Mouse (Mus musculus) intestine, embryonic 14.5 days (tissue): ENCODE results near the gene Trp73. TPM values are rescaled to one million over a fixed set of nuclear protein-coding genes. Genes with fewer than 3 reads are reported as not detected.

Experiments
- ATAC-seq: fragments of 200-750 bp; cut with Nextera tagmentation; replicated peaks from 2 replicates; pipeline ENCODE4 v1.8.0; 2017; ENCODE audit warnings: low read depth, moderate number of reproducible peaks, moderate TSS enrichment, moderate library complexity; ENCODE audit not compliant: low FRiP score, low TSS enrichment
- DNase-seq: peaks from one replicate; pipeline ENCODE4 v3.0.0-alpha.2; 2018; ENCODE audit warnings: low spot score
- H3K27ac ChIP-seq: fragments of 300-500 bp; sonication (generic); 2 replicates; pipeline ENCODE4 v1.5.1; 2014; ENCODE audit warnings: low read depth, mild to moderate bottlenecking, control low read depth
- H3K27me3 ChIP-seq: fragments of 300-500 bp; sonication (generic); replicated peaks from 2 replicates; pipeline ENCODE4 v1.6.1; 2014; ENCODE audit warnings: low read length, control low read depth; ENCODE audit not compliant: control insufficient read depth, insufficient read depth
- H3K36me3 ChIP-seq: fragments of 300-500 bp; sonication (generic); 2 replicates; pipeline ENCODE4 v1.6.1; 2014; ENCODE audit warnings: low read length, control low read depth; ENCODE audit not compliant: control insufficient read depth, insufficient read depth
- H3K4me1 ChIP-seq: fragments of 300-500 bp; sonication (generic); replicated peaks from 2 replicates; pipeline ENCODE4 v1.6.1; 2014; ENCODE audit warnings: low read length, control low read depth, mixed read lengths; ENCODE audit not compliant: control insufficient read depth, insufficient read depth
- H3K4me2 ChIP-seq: fragments of 300-500 bp; sonication (generic); 2 replicates; pipeline ENCODE4 v1.6.1; 2014; ENCODE audit warnings: low read length
- H3K4me3 ChIP-seq: fragments of 300-500 bp; sonication (generic); 2 replicates; pipeline ENCODE4 v1.5.1; 2014; ENCODE audit warnings: low read depth, low read length, control low read depth, mixed read lengths
- H3K9ac ChIP-seq: fragments of 300-500 bp; sonication (generic); 2 replicates; pipeline ENCODE4 v1.6.1; 2014; ENCODE audit warnings: mild to moderate bottlenecking, low read length
- H3K9me3 ChIP-seq: fragments of 300-500 bp; sonication (generic); 2 replicates; pipeline ENCODE4 v1.6.1; 2016; ENCODE audit warnings: low read length, control low read depth; ENCODE audit not compliant: control insufficient read depth
- WGBS: fragments of 180-500 bp; shearing (Covaris S2); extraction: QIAGEN DNeasy Blood & Tissue Kit; methylation state at CpG from one replicate; pipeline ENCODE4 v1.1.7; 2014; 5-methylcytosine and 5-hydroxymethylcytosine counted together
- polyA plus RNA-seq: library from polyadenylated mRNA; unstranded; fragments of >200 nt; fragmentation: Nextera tagmentation; extraction: Ambion mirVana; gene quantifications from 2 replicates; pipeline ENCODE4 v1.2.1, GENCODE M21; 2014

Trp73 gene
- polyA plus RNA-seq, 1 experiment from 2014 or later, result 0.20 TPM

DNA sequence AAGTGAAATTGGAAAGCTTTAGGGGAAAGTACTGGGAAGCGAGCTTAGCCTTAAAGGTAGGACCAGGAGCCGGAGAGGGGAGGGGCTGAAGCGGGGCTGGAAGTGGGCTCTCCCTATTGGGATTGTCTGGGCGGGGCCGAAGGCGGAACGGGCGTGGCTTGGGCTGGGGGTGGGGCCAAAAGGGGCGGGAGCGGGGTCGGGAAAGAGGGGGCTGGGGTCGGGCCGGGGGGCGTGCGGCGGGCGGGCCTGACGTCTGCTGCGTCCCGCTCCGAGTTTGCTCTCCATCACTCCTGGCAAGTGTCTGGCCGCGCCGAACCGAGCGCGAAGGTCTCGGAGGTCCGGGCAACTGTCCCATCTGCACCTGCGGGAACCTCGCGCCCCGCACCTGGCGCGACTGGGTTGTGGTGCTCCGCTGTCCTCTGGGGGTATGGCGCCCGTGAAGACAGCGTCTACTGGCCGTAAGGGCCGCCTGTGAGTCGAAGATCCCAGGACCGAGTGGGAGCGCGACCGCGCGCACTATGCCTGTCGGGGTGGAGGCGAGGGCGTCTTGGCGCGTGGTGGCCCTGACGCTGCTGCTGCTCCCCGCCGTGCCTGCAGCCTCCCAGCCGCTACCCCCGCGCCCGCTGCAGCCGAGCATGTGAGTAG is 30.6 kb upstream of the Trp73 start, which contains the start of gene Megf6:
Megf6 (plus strand) TSS at position 225 of the 645 bp plus-strand sequence.
- Histone ChIP-seq H3K9ac (peak within 1 kb of the TSS; percentile 5), H3K4me2 (peak within 1 kb of the TSS; percentile 97), H3K27ac (no peak within 1 kb of the TSS), H3K27me3 (peaks cover 52% of the 10 kb centered on the region), H3K9me3 (0 out of 2 replicates have a peak, but pooled peaks cover 2% of the 10 kb centered on the region), H3K36me3 (no peaks in the 10 kb centered on the region), H3K4me3 (peak within 1 kb of the TSS; percentile 53), H3K4me1 (peaks cover 6% of the 10 kb centered on the region; the same call in 1 of the 2 replicates)
- 0% methylated on average over 51 of the region's 61 CpGs for WGBS
- ATAC-seq (peak; percentile 79), DNase-seq (peak; percentile 80)

DNA sequence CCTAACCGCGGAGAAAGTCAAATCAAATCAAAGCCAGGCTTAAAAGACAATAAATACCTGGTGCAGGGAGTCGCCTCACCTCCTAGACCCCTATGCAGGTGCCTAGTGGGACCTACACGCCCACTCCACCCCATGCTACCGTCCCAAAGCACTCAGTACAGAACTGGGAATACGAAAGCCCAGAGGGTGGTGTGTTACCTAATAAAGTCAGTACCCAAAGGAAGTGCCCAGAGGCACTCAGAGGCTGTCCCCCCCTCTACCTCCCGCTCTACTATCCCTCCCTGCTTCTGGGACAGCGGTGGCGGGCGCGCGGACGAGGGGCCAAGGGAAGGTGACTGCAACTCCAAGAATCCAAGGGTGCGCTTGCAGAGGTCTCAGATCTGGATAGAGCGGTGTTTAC is 30.0 kb upstream of the Trp73 start:
- H3K9ac ChIP-seq, result no peak overlapping the region
- H3K4me3 ChIP-seq, result peak overlapping the region; percentile 53
- WGBS, result 4% methylated on average over 15 of the region's 15 CpGs
- peaks cover 52% of the 10 kb centered on the region for H3K27me3 ChIP-seq
- H3K4me2 ChIP-seq, result peak overlapping the region; percentile 97
- H3K36me3 ChIP-seq, result no peaks in the 10 kb centered on the region
- DNase-seq, result peak; percentile 56
- ATAC-seq, result peak; percentile 16; the same call in 1 of the 2 replicates
- peaks cover 6% of the 10 kb centered on the region; the same call in 1 of the 2 replicates for H3K4me1 ChIP-seq
- H3K9me3 ChIP-seq, result 0 out of 2 replicates have a peak, but pooled peaks cover 2% of the 10 kb centered on the region
- no peak overlapping the region for H3K27ac ChIP-seq

DNA sequence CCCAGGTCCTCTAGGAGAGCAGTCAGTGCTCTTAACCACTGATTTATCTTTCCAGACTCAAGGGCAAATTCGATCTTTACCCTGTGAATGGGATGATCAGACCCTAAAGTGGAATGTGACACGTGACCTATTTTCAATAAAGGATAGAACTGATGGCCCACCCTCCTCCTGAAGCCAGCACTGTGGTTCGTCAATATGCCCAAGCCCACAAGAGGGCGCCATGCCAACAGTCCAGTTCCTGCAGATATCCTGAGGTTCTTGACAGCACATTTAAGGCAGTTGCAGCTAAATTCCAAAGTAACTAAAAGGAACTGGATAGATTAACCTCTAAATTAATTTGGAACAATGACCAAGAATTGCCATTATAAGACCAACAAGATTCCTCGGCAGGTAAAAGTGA is 27.0 kb upstream of the Trp73 start:
- WGBS, result 22% methylated on average over 5 of the region's 5 CpGs
- peaks cover 6% of the 10 kb centered on the region; the same call in 1 of the 2 replicates for H3K4me1 ChIP-seq
- no peak overlapping the region for H3K9ac ChIP-seq
- H3K27ac ChIP-seq, result no peak overlapping the region
- no peak overlapping the region for H3K4me2 ChIP-seq
- ATAC-seq (no peak), DNase-seq (peak; percentile 79)
- no peaks in the 10 kb centered on the region for H3K36me3 ChIP-seq
- H3K27me3 ChIP-seq, result peaks cover 38% of the 10 kb centered on the region
- no peak overlapping the region for H3K4me3 ChIP-seq
- 0 out of 2 replicates have a peak, but pooled peaks cover 2% of the 10 kb centered on the region for H3K9me3 ChIP-seq

DNA sequence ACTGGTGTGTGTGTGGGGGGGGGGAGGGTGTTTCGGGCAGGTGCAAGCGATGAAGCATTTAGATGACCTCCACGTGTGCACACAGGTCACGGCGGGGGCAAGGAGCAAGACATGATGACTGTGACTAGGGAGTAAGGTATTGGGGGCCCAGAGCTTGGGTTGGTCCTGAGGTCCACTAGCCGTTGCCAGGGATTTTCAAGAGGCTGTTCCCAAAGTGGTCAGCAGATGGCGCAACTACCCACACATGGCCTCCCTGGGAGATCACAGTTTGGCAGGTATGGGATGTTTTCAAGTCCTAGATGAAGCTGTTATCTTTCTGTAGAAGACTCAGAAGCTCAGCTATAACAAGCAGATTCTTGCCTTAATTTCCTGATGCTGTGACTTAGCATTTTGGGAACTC is 23.3 kb upstream of the Trp73 start:
- DNase-seq, result peak; percentile 95
- peaks cover 6% of the 10 kb centered on the region for H3K36me3 ChIP-seq
- H3K4me3 ChIP-seq, result no peak overlapping the region
- H3K4me2 ChIP-seq, result no peak overlapping the region
- H3K9ac ChIP-seq, result no peak overlapping the region
- no peak for ATAC-seq
- 0 out of 2 replicates have a peak, but pooled peaks cover 2% of the 10 kb centered on the region for H3K9me3 ChIP-seq
- WGBS, result 9% methylated on average over 7 of the region's 7 CpGs
- peaks cover 3% of the 10 kb centered on the region; the same call in 1 of the 2 replicates for H3K27me3 ChIP-seq
- peaks cover 9% of the 10 kb centered on the region; the same call in 1 of the 2 replicates for H3K4me1 ChIP-seq
- no peak overlapping the region for H3K27ac ChIP-seq

DNA sequence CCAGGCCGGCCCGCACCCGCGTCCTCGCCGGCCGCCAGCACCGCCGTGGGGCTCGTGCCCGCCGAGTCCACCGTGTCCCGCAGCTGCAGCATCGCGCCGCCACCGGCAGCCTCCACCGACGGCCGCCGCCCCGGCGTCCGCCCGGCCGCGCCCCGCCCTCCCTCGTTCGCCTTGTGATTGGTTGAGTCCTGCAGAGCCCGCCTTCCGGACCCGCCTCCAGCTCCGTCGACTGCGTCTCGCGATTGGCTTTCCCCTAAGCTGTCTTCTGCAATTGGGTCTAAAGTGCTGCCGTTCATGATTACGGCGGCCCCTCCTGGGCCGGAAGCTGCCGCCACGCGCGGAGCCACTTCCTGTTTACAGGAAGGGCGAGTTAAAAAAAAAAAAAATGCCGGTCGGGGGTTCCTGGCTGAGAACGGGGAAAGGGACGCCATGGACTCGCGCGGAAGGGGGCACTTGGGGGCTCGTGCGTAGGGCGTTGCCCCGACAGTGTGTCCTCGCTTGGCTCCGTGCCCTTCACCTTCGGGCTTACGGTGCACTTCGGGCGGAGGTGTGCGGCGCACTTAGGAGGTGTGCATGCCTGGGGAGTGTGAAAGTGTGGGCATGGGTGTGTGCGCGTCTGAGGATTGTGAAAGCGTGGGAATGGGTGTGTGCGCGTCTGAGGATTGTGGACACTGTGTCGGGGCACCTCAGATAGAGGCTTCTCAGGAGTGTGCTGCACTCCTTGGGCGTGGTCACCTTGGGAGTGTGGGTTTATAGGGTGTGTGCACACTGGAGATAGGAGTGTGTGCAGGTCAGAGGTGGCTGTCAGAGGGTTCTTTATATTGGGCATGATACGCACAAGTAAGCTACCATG is 20.8 kb upstream of the Trp73 start, which contains the start of gene Tprgl:
Tprgl (minus strand) TSS at position 129 of the 853 bp plus-strand sequence.
- peak within 1 kb of the TSS; percentile 67 for H3K9ac ChIP-seq
- ATAC-seq (peak; percentile 95), DNase-seq (peak; percentile 99)
- peaks cover 29% of the 10 kb centered on the region for H3K36me3 ChIP-seq
- WGBS, result under 1% methylated on average over 64 of the region's 75 CpGs
- no peaks in the 10 kb centered on the region for H3K27me3 ChIP-seq
- H3K4me2 ChIP-seq, result peak within 1 kb of the TSS; percentile 73
- peak within 1 kb of the TSS; percentile 86 for H3K4me3 ChIP-seq
- H3K9me3 ChIP-seq, result no peaks in the 10 kb centered on the region
- peaks cover 9% of the 10 kb centered on the region; the same call in 1 of the 2 replicates for H3K4me1 ChIP-seq
- peak within 1 kb of the TSS; percentile 64; the same call in 1 of the 2 replicates for H3K27ac ChIP-seq

DNA sequence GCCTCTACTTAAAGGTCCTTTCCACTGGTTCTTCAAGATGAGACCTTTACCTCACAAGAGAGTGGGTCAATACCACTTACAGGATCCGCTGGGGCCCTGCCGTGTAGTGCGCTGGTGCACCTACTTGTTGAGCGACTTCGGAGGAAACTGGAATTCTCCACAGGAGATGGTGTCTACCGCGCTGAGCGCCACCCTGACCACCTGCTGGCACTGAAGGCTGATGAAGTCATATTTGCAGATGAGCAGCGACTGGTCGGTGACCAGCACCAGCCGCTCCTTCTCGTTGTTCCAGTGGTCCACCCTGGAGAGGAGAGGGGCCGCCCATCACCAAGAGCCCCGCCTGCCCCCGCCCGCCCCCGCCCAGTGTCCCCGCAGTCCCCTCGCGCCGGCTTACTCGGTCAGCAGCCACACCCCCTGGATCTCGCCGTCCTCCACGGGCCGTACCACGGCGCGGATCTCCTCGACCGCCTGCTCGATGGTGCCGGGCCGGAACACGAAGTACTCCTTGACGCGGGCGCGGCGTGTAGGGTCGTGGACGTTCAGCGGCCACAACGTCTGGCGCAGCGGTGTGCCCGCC is 20.0 kb upstream of the Trp73 start:
- Histone ChIP-seq H3K27ac (peak overlapping the region; percentile 64; the same call in 1 of the 2 replicates), H3K4me1 (peaks cover 9% of the 10 kb centered on the region; the same call in 1 of the 2 replicates), H3K4me3 (peak overlapping the region; percentile 86), H3K27me3 (no peaks in the 10 kb centered on the region), H3K36me3 (peaks cover 37% of the 10 kb centered on the region), H3K4me2 (peak overlapping the region; percentile 73), H3K9me3 (no peaks in the 10 kb centered on the region), H3K9ac (peak overlapping the region; percentile 67)
- DNase-seq, result peak; percentile 62
- peak; percentile 30 for ATAC-seq
- 2% methylated on average over 36 of the region's 47 CpGs for WGBS

DNA sequence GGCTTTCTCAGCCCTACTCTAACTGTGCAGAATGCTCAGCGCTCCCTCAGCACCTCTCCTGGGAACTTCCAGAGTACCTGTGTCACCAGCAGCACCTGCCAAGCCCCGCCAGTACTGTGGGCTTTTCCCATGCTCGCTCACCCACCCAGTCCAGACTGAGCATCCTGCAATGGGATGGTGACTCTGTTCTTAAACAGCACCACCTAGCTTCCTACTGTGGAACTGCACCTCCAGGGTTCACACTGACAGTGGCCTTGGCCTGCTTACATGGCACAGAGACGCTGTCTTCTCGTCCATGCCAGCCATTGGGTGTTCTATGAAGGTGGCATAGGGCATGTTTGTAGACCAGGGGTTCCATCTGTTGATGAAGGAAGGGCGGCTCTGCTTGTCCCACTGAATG is 19.0 kb upstream of the Trp73 start:
- Histone ChIP-seq H3K36me3 (peaks cover 45% of the 10 kb centered on the region), H3K4me2 (no peak overlapping the region), H3K9me3 (no peaks in the 10 kb centered on the region), H3K27ac (no peak overlapping the region), H3K27me3 (no peaks in the 10 kb centered on the region), H3K4me1 (peaks cover 9% of the 10 kb centered on the region; the same call in 1 of the 2 replicates), H3K9ac (no peak overlapping the region), H3K4me3 (no peak overlapping the region)
- ATAC-seq (peak; percentile 10; the same call in 1 of the 2 replicates), DNase-seq (peak; percentile 92)
- 21% methylated on average over 6 of the region's 6 CpGs for WGBS
